Mouse (Mus musculus): ENCODE measurements around the gene Vmn1r13. TPM values are rescaled to one million over a fixed set of nuclear protein-coding genes. Genes with fewer than 3 reads are reported as not detected.
"Not testable (repeated sequence)": the region's sequence is repeated elsewhere in the genome, so short reads cannot be mapped to it uniquely, and the experiment has no call there.

Gene Vmn1r13
- polyA plus RNA-seq (2012; rRNA removed), result not detected in 2 replicates

GRCm38 (mm10) chr6:57202990-57203389, at the start of gene Vmn1r13:
Gene Vmn1r13 (plus strand): TSS chr6:57203290.
- DNase-seq (ENCODE audit: low read depth), result not testable (repeated sequence)

DNA sequence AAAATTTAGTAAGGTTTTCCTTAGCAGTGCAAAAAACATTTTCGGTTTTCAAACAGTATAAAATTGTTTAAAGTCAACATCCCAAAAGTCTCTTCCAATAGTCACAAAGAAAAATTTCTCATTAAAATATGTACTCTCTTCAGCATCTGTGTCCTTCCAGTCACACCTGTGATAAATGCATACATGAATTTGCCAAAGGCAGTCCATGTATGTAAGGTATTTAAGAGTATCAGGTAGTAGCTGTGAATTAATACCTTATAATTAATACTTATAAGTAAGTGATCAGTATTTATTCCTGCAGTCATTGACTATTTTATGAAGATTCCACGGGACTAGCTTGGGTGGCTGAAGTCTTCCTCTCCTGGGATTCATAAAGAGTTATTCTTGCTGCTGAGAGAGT, 46.5 kb upstream of the Vmn1r13 start, which contains the start of gene Vmn1r12:
Vmn1r12 (plus strand) TSS at position 301 of the 400 bp plus-strand sequence.
- DNase-seq (ENCODE audit: low read depth), result no peak

DNA sequence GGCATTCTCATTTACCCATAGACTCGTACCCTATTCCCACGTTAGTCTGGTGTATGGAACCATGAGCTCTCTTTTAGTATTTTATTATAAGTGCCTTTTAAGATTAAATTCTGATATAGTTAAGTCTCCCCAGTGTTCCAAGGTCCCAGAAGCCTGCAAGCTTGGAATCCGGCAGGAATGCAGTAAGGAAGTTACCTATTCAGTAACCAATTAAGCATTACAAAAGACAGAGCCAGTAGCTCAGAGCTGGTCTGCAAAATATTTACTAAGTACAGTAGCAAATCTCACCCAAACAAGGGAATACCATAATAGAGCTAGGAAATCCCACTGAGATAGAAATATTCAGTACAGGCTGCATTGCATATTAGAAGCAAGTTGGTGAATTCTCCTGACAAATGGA, 13.1 kb upstream of the Vmn1r13 start:
- not testable (repeated sequence) for DNase-seq (ENCODE audit: low read depth)

GRCm38 (mm10) chr6:57231386-57231785, 28.3 kb downstream of the Vmn1r13 start, which contains the start of gene Vmn1r14:
Gene Vmn1r14 (plus strand): TSS chr6:57231686.
- DNase-seq (ENCODE audit: low read depth), result no peak

- DNase-seq (ENCODE audit: low read depth), result no peak
These were observed 54.6 kb downstream of the Vmn1r13 start, which contains the start of gene Vmn1r15 for GRCm38 (mm10) chr6:57257652-57258051. Gene Vmn1r15 (plus strand): TSS chr6:57257952.

GRCm38 (mm10) chr6:57260990-57261389, 57.9 kb downstream of the Vmn1r13 start:
- no peak for DNase-seq (ENCODE audit: low read depth)

Other genes starting within 250 kb of the Vmn1r13 start
- 0.11 TPM in 1 of 2 replicates, not detected in the other for gene Vmn1r5, start 233.0 kb upstream of the Vmn1r13 start, polyA plus RNA-seq (2012; rRNA removed)
- gene Vmn1r6, start 206.0 kb upstream of the Vmn1r13 start, polyA plus RNA-seq (2012; rRNA removed), result not detected in 2 replicates
- gene Vmn1r7, start 178.0 kb upstream of the Vmn1r13 start, polyA plus RNA-seq (2012; rRNA removed), result not detected in 2 replicates
- not detected in 2 replicates for gene Vmn1r8, start 171.0 kb upstream of the Vmn1r13 start, polyA plus RNA-seq (2012; rRNA removed)
- not detected in 2 replicates for gene Vmn1r9, start 136.5 kb upstream of the Vmn1r13 start, polyA plus RNA-seq (2012; rRNA removed)
- not detected in 2 replicates for gene Vmn1r10, start 93.8 kb upstream of the Vmn1r13 start, polyA plus RNA-seq (2012; rRNA removed)
- gene Vmn1r11, start 69.8 kb upstream of the Vmn1r13 start, polyA plus RNA-seq (2012; rRNA removed), result not detected in 2 replicates
- not detected in 2 replicates for gene Vmn1r12, start 46.4 kb upstream of the Vmn1r13 start, polyA plus RNA-seq (2012; rRNA removed)
- gene Vmn1r14, start 28.4 kb downstream of the Vmn1r13 start, polyA plus RNA-seq (2012; rRNA removed), result not detected in 2 replicates
- gene Vmn1r15, start 54.7 kb downstream of the Vmn1r13 start, polyA plus RNA-seq (2012; rRNA removed), result not detected in 2 replicates
- gene Vmn1r16, start 126.2 kb downstream of the Vmn1r13 start, polyA plus RNA-seq (2012; rRNA removed), result not detected in 2 replicates
- not detected in 2 replicates for gene Vmn1r17, start 160.4 kb downstream of the Vmn1r13 start, polyA plus RNA-seq (2012; rRNA removed)
- gene Vmn1r18, start 192.5 kb downstream of the Vmn1r13 start, polyA plus RNA-seq (2012; rRNA removed), result not detected in 2 replicates
- not detected in 2 replicates for gene Vmn1r19, start 200.5 kb downstream of the Vmn1r13 start, polyA plus RNA-seq (2012; rRNA removed)
- not detected in 2 replicates for gene Vmn1r20, start 225.6 kb downstream of the Vmn1r13 start, polyA plus RNA-seq (2012; rRNA removed)